Mouse (Mus musculus) stomach, embryonic 14.5 days (tissue): ENCODE data around the gene Zfp78. TPM values are rescaled to one million over a fixed set of nuclear protein-coding genes. Genes with fewer than 3 reads are reported as not detected.

Experiments
- ATAC-seq: fragments of 200-750 bp; cut with Nextera tagmentation; 2 replicates; pipeline ENCODE4 v1.8.0; 2017; ENCODE audit warnings: low read depth, moderate TSS enrichment; ENCODE audit not compliant: insufficient number of reproducible peaks, insufficient read depth, low FRiP score
- H3K27ac ChIP-seq: fragments of 300-500 bp; sonication (generic); 2 replicates; pipeline ENCODE4 v1.5.1; 2014; ENCODE audit warnings: mild to moderate bottlenecking, low read length, moderate library complexity, mixed read lengths
- H3K27me3 ChIP-seq: fragments of 300-500 bp; sonication (generic); 2 replicates; pipeline ENCODE4 v1.6.1; 2014; ENCODE audit warnings: low read length, control low read depth, mixed read lengths; ENCODE audit not compliant: control insufficient read depth, insufficient read depth
- H3K36me3 ChIP-seq: fragments of 300-500 bp; sonication (generic); 2 replicates; pipeline ENCODE4 v1.6.1; 2014; ENCODE audit warnings: mild to moderate bottlenecking, control low read depth, low read length, moderate library complexity, mixed read lengths; ENCODE audit not compliant: control insufficient read depth, insufficient read depth
- H3K4me1 ChIP-seq: fragments of 300-500 bp; sonication (generic); 2 replicates; pipeline ENCODE4 v1.6.1; 2014; ENCODE audit warnings: low read length, control low read depth, mixed read lengths; ENCODE audit not compliant: control insufficient read depth, insufficient read depth
- H3K4me2 ChIP-seq: fragments of 300-500 bp; sonication (generic); replicated peaks from 2 replicates; pipeline ENCODE4 v1.6.1; 2014; ENCODE audit warnings: low read depth, low read length, control low read depth
- H3K4me3 ChIP-seq: fragments of 300-500 bp; sonication (generic); 2 replicates; pipeline ENCODE4 v1.5.1; 2014; ENCODE audit warnings: low read depth, low read length, control low read depth
- H3K9ac ChIP-seq: fragments of 300-500 bp; sonication (generic); replicated peaks from 2 replicates; pipeline ENCODE4 v1.6.1; 2014; ENCODE audit warnings: low read depth, mild to moderate bottlenecking, control low read depth, low read length, moderate library complexity, mixed read lengths
- H3K9me3 ChIP-seq: fragments of 300-500 bp; sonication (generic); 2 replicates; pipeline ENCODE4 v1.6.1; 2016; ENCODE audit warnings: low read depth, low read length, control low read depth; ENCODE audit not compliant: control insufficient read depth
- WGBS: fragments of 180-500 bp; shearing (Covaris S2); extraction: QIAGEN DNeasy Blood & Tissue Kit; methylation state at CpG from one replicate; pipeline ENCODE4 v1.1.7; 2014; 5-methylcytosine and 5-hydroxymethylcytosine counted together
- polyA plus RNA-seq: library from polyadenylated mRNA; unstranded; fragments of >200 nt; fragmentation: Nextera tagmentation; extraction: Ambion mirVana; gene quantifications from 2 replicates; pipeline ENCODE4 v1.2.1, GENCODE M21; 2014

Gene Zfp78
- polyA plus RNA-seq, result 3.3 and 4.5 TPM in 2 replicates

- Histone ChIP-seq H3K4me2 (peak within 1 kb of the TSS; percentile 49), H3K9me3 (no peaks in the 10 kb centered on the region), H3K9ac (peak within 1 kb of the TSS; percentile 47), H3K4me3 (peak within 1 kb of the TSS; percentile 53), H3K4me1 (peaks cover 6% of the 10 kb centered on the region; the same call in 1 of the 2 replicates), H3K27me3 (no peaks in the 10 kb centered on the region), H3K36me3 (no peaks in the 10 kb centered on the region), H3K27ac (peak within 1 kb of the TSS; percentile 82)
- WGBS, result under 1% methylated on average over 23 of the region's 23 CpGs
- peak; percentile 80 for ATAC-seq
These were observed at the start of gene Zfp78 for GRCm38 (mm10) chr7:6363047-6363488. Gene Zfp78, plus strand, starts transcription at chr7:6363280.

GRCm38 (mm10) chr7:6330458-6331232, 32.4 kb upstream of the Zfp78 start:
- Histone ChIP-seq H3K36me3 (no peaks in the 10 kb centered on the region; the same call in 1 of the 2 replicates), H3K4me2 (peak overlapping the region; percentile 69), H3K4me3 (peak overlapping the region; percentile 55), H3K27ac (peak overlapping the region; percentile 70), H3K27me3 (no peaks in the 10 kb centered on the region), H3K9me3 (no peaks in the 10 kb centered on the region), H3K4me1 (0 out of 2 replicates have a peak, but pooled peaks cover 7% of the 10 kb centered on the region), H3K9ac (peak overlapping the region; percentile 71)
- 14% methylated on average over 23 of the region's 23 CpGs for WGBS
- peak; percentile 57 for ATAC-seq

GRCm38 (mm10) chr7:6331233-6331956, 31.7 kb upstream of the Zfp78 start, which contains the start of gene Zfp583:
Gene Zfp583, minus strand, starts transcription at chr7:6331285.
- 6% methylated on average over 31 of the region's 31 CpGs for WGBS
- Histone ChIP-seq H3K27ac (peak within 1 kb of the TSS; percentile 70), H3K4me1 (0 out of 2 replicates have a peak, but pooled peaks cover 7% of the 10 kb centered on the region), H3K27me3 (no peaks in the 10 kb centered on the region), H3K36me3 (no peaks in the 10 kb centered on the region; the same call in 1 of the 2 replicates), H3K4me2 (peak within 1 kb of the TSS; percentile 69), H3K9ac (peak within 1 kb of the TSS; percentile 71), H3K4me3 (peak within 1 kb of the TSS; percentile 55), H3K9me3 (no peaks in the 10 kb centered on the region)
- ATAC-seq, result peak; percentile 92

GRCm38 (mm10) chr7:6339865-6340264, 23.2 kb upstream of the Zfp78 start:
- Histone ChIP-seq H3K27ac (no peak overlapping the region), H3K4me1 (no peaks in the 10 kb centered on the region), H3K27me3 (no peaks in the 10 kb centered on the region), H3K36me3 (no peaks in the 10 kb centered on the region), H3K4me2 (no peak overlapping the region), H3K4me3 (no peak overlapping the region), H3K9ac (no peak overlapping the region), H3K9me3 (no peaks in the 10 kb centered on the region)
- WGBS, result 81% methylated on average over 5 of the region's 5 CpGs
- no peak for ATAC-seq

- ATAC-seq, result peak; percentile 90
- Histone ChIP-seq H3K4me2 (peak within 1 kb of the TSS; percentile 43), H3K36me3 (no peaks in the 10 kb centered on the region), H3K4me3 (peak within 1 kb of the TSS; percentile 62), H3K27me3 (no peaks in the 10 kb centered on the region), H3K9ac (0 out of 2 replicates have a peak within 1 kb of the TSS, but pooled peaks have one; percentile 22), H3K27ac (no peak within 1 kb of the TSS), H3K4me1 (no peaks in the 10 kb centered on the region), H3K9me3 (no peaks in the 10 kb centered on the region)
- WGBS, result under 1% methylated on average over 26 of the region's 26 CpGs
These were observed 19.5 kb upstream of the Zfp78 start, which contains the start of gene Gm3854 for GRCm38 (mm10) chr7:6343501-6344071. Gene Gm3854, plus strand, starts transcription at chr7:6343759.

- H3K4me1 ChIP-seq, result no peaks in the 10 kb centered on the region
- H3K4me2 ChIP-seq, result peak overlapping the region; percentile 43
- H3K4me3 ChIP-seq, result peak overlapping the region; percentile 62
- ATAC-seq, result no peak
- H3K9me3 ChIP-seq, result no peaks in the 10 kb centered on the region
- H3K27ac ChIP-seq, result no peak overlapping the region
- no peaks in the 10 kb centered on the region for H3K36me3 ChIP-seq
- no peak overlapping the region for H3K9ac ChIP-seq
- H3K27me3 ChIP-seq, result no peaks in the 10 kb centered on the region
- WGBS, result 25% methylated on average over 10 of the region's 10 CpGs
These were observed 19.0 kb upstream of the Zfp78 start for GRCm38 (mm10) chr7:6344124-6344523.

- Histone ChIP-seq H3K4me1 (no peaks in the 10 kb centered on the region), H3K9ac (no peak overlapping the region), H3K4me3 (no peak overlapping the region), H3K4me2 (no peak overlapping the region), H3K27me3 (no peaks in the 10 kb centered on the region), H3K9me3 (no peaks in the 10 kb centered on the region), H3K27ac (no peak overlapping the region), H3K36me3 (peaks cover 5% of the 10 kb centered on the region; the same call in 1 of the 2 replicates)
- no peak for ATAC-seq
- 52% methylated on average over 2 of the region's 2 CpGs for WGBS
These were observed 5.0 kb upstream of the Zfp78 start for GRCm38 (mm10) chr7:6358121-6358520.
